Mouse (Mus musculus): ENCODE data around the gene Srp54a. TPM values are rescaled to one million over a fixed set of nuclear protein-coding genes. Genes with fewer than 3 reads are reported as not detected.

Gene Srp54a
- polyA plus RNA-seq, 1 experiment from 2014 or later = 218 TPM

Other genes with a start within 250 kb of the Srp54a start
- 353 and 356 TPM in 2 replicates for gene Cfl2, start 217.4 kb upstream of the Srp54a start, polyA plus RNA-seq (2014; fragmentation: Nextera tagmentation; extraction: Ambion mirVana)
- gene Gm20403, start 93.7 kb upstream of the Srp54a start, polyA plus RNA-seq (2014; fragmentation: Nextera tagmentation; extraction: Ambion mirVana) = not detected in 2 replicates
- gene Baz1a, start 65.9 kb upstream of the Srp54a start, polyA plus RNA-seq (2014; fragmentation: Nextera tagmentation; extraction: Ambion mirVana) = 3.3 and 4.3 TPM in 2 replicates
- gene 2700097O09Rik, start 152 bp upstream of the Srp54a start, polyA plus RNA-seq (2014; fragmentation: Nextera tagmentation; extraction: Ambion mirVana) = 32.2 TPM in 2 replicates
- gene Fam177a, start 44.2 kb downstream of the Srp54a start, polyA plus RNA-seq (2014; fragmentation: Nextera tagmentation; extraction: Ambion mirVana) = 65.6 and 69.5 TPM in 2 replicates
- 64.6 and 69.9 TPM in 2 replicates for gene Srp54b, start 74.8 kb downstream of the Srp54a start, polyA plus RNA-seq (2014; fragmentation: Nextera tagmentation; extraction: Ambion mirVana)
- gene 1700047I17Rik2, start 119.3 kb downstream of the Srp54a start, polyA plus RNA-seq (2014; fragmentation: Nextera tagmentation; extraction: Ambion mirVana) = not detected in 2 replicates
- 79.7 and 93.0 TPM in 2 replicates for gene Srp54c, start 149.9 kb downstream of the Srp54a start, polyA plus RNA-seq (2014; fragmentation: Nextera tagmentation; extraction: Ambion mirVana)
- gene 1110008L16Rik, start 219.3 kb downstream of the Srp54a start, polyA plus RNA-seq (2014; fragmentation: Nextera tagmentation; extraction: Ambion mirVana) = 9.2 and 11.4 TPM in 2 replicates
- gene Ppp2r3c, start 222.7 kb downstream of the Srp54a start, polyA plus RNA-seq (2014; fragmentation: Nextera tagmentation; extraction: Ambion mirVana) = 27.8 and 31.1 TPM in 2 replicates